Mouse (Mus musculus): ENCODE measurements around the gene Faim2.
A peak's percentile ranks its signal among the peaks of the same experiment; 100 is the strongest.

Faim2 gene

DNA sequence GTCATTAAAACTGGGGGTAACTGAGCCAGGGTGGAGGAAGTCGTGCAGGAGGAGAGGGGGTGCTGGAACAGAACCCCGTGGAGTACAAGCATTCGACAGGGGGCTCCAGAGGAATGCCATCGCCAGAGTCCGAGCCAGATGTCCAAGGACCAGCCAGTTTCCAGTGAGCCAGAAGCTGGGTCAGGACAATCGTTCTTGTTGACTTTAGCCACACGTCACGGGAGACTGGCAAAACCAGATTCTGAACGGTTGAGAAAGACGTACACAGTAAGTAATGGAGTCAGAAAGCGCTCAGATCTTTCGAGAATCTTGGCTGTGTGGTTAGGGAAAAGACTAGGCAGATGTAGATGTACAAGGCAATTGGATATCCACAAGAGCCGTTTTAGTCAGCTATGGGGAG, 64.8 kb downstream of the Faim2 start:
- DNase-seq (ENCODE audit: low read depth): no peak

DNA sequence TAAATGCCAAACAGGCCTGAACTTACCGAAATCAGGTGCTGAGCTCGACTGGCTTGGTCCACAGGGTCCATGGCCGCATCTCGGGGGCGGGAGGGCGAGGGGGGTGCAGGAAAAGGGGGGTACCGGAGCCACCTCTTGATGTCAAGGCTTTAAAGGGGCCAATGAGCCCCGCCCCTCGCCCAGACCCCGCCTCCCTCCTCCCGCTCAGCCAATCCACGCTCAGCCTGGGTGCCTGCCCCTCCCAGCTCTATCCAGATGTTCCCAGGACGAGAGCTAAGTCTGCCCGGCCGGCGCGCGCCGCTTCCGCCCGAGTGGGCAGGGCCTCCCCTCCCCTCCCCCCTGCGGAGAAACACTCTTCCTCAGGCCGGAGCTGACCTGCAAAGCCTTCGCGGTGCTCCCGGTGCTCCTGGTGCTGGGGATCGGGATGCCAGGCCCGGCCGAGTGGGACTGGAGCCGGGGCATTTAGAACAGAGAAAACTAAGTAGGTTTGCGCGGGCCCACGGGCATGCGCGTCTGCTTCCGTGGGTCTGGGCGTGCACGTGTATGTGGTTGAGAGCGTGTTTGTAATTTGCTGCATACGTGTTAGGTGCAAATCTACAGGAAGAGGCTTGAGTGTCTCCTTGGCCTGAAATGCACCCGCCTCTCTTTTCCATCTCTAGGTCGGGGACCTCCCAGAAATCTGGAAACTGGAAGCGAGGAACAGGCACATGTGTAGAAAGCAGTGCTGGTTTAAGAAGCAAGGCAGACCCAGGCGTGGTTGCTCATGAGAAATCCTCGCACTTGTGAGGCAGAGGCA, 70.2 kb downstream of the Faim2 start, which contains the start of gene Nckap5l:
Nckap5l (minus strand) TSS at position 143 of the 796 bp plus-strand sequence.
- peak; percentile 96 for DNase-seq (ENCODE audit: low read depth)

GRCm38 (mm10) chr15:99456963-99457605, 70.9 kb downstream of the Faim2 start:
- peak; percentile 65 for DNase-seq (ENCODE audit: low read depth)

- DNase-seq (ENCODE audit: low read depth): no peak
These were observed 71.5 kb downstream of the Faim2 start for GRCm38 (mm10) chr15:99456338-99456962.

DNA sequence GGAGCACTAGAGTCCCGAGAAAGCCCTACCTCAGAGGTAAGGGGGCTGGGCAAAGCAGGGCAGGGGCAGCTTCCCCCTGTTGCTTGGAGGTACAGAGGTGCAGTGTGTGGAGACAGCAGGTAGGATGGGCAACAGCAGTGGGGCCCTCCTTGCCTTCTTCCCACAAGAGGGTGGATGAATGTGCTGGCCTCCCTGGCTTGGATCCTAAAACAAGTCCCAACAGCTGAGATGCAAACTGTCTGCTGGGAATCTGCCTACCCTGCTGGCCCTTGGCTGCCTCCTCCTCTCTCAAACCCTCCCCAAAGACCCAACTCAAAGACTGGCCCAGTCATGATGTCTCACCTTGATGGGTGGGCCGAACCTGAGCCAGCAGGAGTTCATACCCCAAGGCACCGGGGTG, 72.5 kb downstream of the Faim2 start:
- DNase-seq (ENCODE audit: low read depth): no peak

GRCm38 (mm10) chr15:99454585-99455279, 73.2 kb downstream of the Faim2 start:
- no peak for DNase-seq (ENCODE audit: low read depth)

GRCm38 (mm10) chr15:99453153-99453900, 74.6 kb downstream of the Faim2 start:
- DNase-seq (ENCODE audit: low read depth): peak; percentile 39

GRCm38 (mm10) chr15:99449751-99450280, 78.1 kb downstream of the Faim2 start:
- DNase-seq (ENCODE audit: low read depth): no peak

DNA sequence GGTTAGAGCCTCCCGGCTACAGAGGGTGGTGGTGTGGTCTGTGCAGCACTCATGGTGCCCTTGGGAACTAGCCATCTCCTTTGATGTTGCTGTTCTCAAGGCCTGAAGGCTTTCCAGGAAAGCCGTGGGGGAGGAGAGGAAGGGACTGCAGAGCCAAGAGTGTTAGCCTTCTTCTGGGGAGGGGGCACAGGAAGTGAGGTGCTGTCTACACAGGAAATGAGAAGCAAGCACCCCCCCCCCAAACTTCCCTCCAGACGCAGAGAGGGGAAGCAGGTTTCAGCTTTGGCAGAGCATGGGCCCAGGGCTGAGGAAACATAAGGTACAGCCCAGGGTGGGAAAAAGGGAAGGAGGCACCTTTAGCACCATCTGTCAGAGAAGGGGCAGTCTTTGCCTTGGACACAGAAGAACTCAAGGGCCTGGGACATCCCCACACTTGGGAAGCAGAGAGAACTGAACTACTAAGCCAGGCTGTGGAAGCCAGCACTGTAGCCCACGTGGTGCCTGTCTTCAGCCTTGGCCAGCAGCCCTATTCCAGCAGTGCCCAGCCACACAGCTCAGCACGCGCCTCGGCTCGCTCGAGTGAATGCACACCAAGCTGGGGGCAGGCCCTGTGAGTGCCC, 78.7 kb downstream of the Faim2 start:
- peak; percentile 41 for DNase-seq (ENCODE audit: low read depth)
